Mouse (Mus musculus): ENCODE measurements at regions not wholly inside any gene's neighbourhood (a gene's known extent, or its start where the extent isn't known, plus 50 kb on each side); places are given as distances from the start of the nearest gene placed in this dataset.

GRCm38 (mm10) chr8:49631286-49631685 lies 787.5 kb upstream of the Tenm3 start:
- no peak for DNase-seq (ENCODE audit: inconsistent age in 2 of 2, low spot score in 1 of 2)

- no peak for DNase-seq (ENCODE audit: inconsistent age in 2 of 2, low spot score in 1 of 2)
These were observed 784.3 kb upstream of the Tenm3 start for GRCm38 (mm10) chr8:49627966-49628495.

- DNase-seq (ENCODE audit: inconsistent age in 2 of 2, low spot score in 1 of 2): no peak
These were observed 751.8 kb upstream of the Tenm3 start for GRCm38 (mm10) chr8:49595501-49595900.

- no peak for DNase-seq (ENCODE audit: inconsistent age in 2 of 2, low spot score in 1 of 2)
These were observed 723.7 kb upstream of the Tenm3 start for GRCm38 (mm10) chr8:49567423-49567822.

GRCm38 (mm10) chr8:49563499-49564279 lies 719.9 kb upstream of the Tenm3 start:
- DNase-seq (ENCODE audit: inconsistent age in 2 of 2, low spot score in 1 of 2): no peak

GRCm38 (mm10) chr8:49562976-49563375 lies 719.2 kb upstream of the Tenm3 start:
- DNase-seq (ENCODE audit: inconsistent age in 2 of 2, low spot score in 1 of 2): no peak

- DNase-seq (ENCODE audit: inconsistent age in 2 of 2, low spot score in 1 of 2): no peak
These were observed 712.1 kb upstream of the Tenm3 start for GRCm38 (mm10) chr8:49555724-49556457.

- DNase-seq (ENCODE audit: inconsistent age in 2 of 2, low spot score in 1 of 2): peak in 1 of 2 experiments; percentile 20
These were observed 709.4 kb upstream of the Tenm3 start for GRCm38 (mm10) chr8:49553175-49553574.

GRCm38 (mm10) chr8:49543321-49543720 lies 699.6 kb upstream of the Tenm3 start:
- DNase-seq (ENCODE audit: inconsistent age in 2 of 2, low spot score in 1 of 2): no peak

- DNase-seq (ENCODE audit: inconsistent age in 2 of 2, low spot score in 1 of 2): no peak
These were observed 697.6 kb upstream of the Tenm3 start for GRCm38 (mm10) chr8:49541337-49541736.

- DNase-seq (ENCODE audit: inconsistent age in 2 of 2, low spot score in 1 of 2): no peak
These were observed 689.9 kb upstream of the Tenm3 start for GRCm38 (mm10) chr8:49533412-49534351.

- DNase-seq (ENCODE audit: inconsistent age in 2 of 2, low spot score in 1 of 2): peak in 1 of 2 experiments; percentile 23
These were observed 685.5 kb upstream of the Tenm3 start for GRCm38 (mm10) chr8:49529294-49529693.

GRCm38 (mm10) chr8:49492906-49493305 lies 649.2 kb upstream of the Tenm3 start:
- DNase-seq (ENCODE audit: inconsistent age in 2 of 2, low spot score in 1 of 2): no peak

GRCm38 (mm10) chr8:49485284-49485683 lies 641.5 kb upstream of the Tenm3 start:
- no peak for DNase-seq (ENCODE audit: inconsistent age in 2 of 2, low spot score in 1 of 2)

- DNase-seq (ENCODE audit: inconsistent age in 2 of 2, low spot score in 1 of 2): no peak
These were observed 637.8 kb upstream of the Tenm3 start for GRCm38 (mm10) chr8:49481476-49481992.

GRCm38 (mm10) chr8:49465911-49466518 lies 622.3 kb upstream of the Tenm3 start:
- no peak for DNase-seq (ENCODE audit: inconsistent age in 2 of 2, low spot score in 1 of 2)

GRCm38 (mm10) chr8:49465070-49465469 lies 621.3 kb upstream of the Tenm3 start:
- no peak for DNase-seq (ENCODE audit: inconsistent age in 2 of 2, low spot score in 1 of 2)

- no peak for DNase-seq (ENCODE audit: inconsistent age in 2 of 2, low spot score in 1 of 2)
These were observed 618.9 kb upstream of the Tenm3 start for GRCm38 (mm10) chr8:49462602-49463001.

GRCm38 (mm10) chr8:49461724-49462473 lies 618.1 kb upstream of the Tenm3 start:
- DNase-seq (ENCODE audit: inconsistent age in 2 of 2, low spot score in 1 of 2): no peak

- DNase-seq (ENCODE audit: inconsistent age in 2 of 2, low spot score in 1 of 2): no peak
These were observed 601.7 kb upstream of the Tenm3 start for GRCm38 (mm10) chr8:49445444-49445843.

Measured in adrenal gland, adult (tissue).